Mouse (Mus musculus) lung, postnatal 0 days (tissue): ENCODE results near the gene Tnfrsf1a. TPM values are rescaled to one million over a fixed set of nuclear protein-coding genes. Genes with fewer than 3 reads are reported as not detected.

ENCODE experiments used
- ATAC-seq: fragments of 200-750 bp; cut with Nextera tagmentation; 2 replicates; pipeline ENCODE4 v1.8.0; 2017; ENCODE audit warnings: moderate library complexity
- DNase-seq: peaks from one replicate; pipeline ENCODE4 v3.0.0-alpha.2; 2016; ENCODE audit warnings: low spot score
- H3K27ac ChIP-seq: fragments of 300-500 bp; sonication (generic); 2 replicates; pipeline ENCODE4 v1.5.1; 2014; ENCODE audit warnings: antibody characterized with exemption, mild to moderate bottlenecking, low read length, mixed read lengths
- H3K27me3 ChIP-seq: fragments of 300-500 bp; sonication (generic); replicated peaks from 2 replicates; pipeline ENCODE4 v1.6.1; 2014; ENCODE audit warnings: low read length, mixed read lengths; ENCODE audit not compliant: insufficient read depth
- H3K36me3 ChIP-seq: fragments of 300-500 bp; sonication (generic); 2 replicates; pipeline ENCODE4 v1.6.1; 2014; ENCODE audit warnings: low read length, mixed read lengths; ENCODE audit not compliant: insufficient read depth
- H3K4me1 ChIP-seq: fragments of 300-500 bp; sonication (generic); 2 replicates; pipeline ENCODE4 v1.6.1; 2014; ENCODE audit warnings: antibody characterized with exemption, low read depth, low read length, mixed read lengths; ENCODE audit not compliant: insufficient read depth
- H3K4me2 ChIP-seq: fragments of 300-500 bp; sonication (generic); replicated peaks from 2 replicates; pipeline ENCODE4 v1.6.1; 2014; ENCODE audit warnings: low read depth, mild to moderate bottlenecking, low read length, moderate library complexity, mixed read lengths
- H3K4me3 ChIP-seq: fragments of 300-500 bp; sonication (generic); 2 replicates; pipeline ENCODE4 v1.5.1; 2014; ENCODE audit warnings: low read depth, low read length
- H3K9ac ChIP-seq: fragments of 300-500 bp; sonication (generic); replicated peaks from 2 replicates; pipeline ENCODE4 v1.6.1; 2014; ENCODE audit warnings: low read depth, mild to moderate bottlenecking
- H3K9me3 ChIP-seq: fragments of 300-500 bp; sonication (generic); 2 replicates; pipeline ENCODE4 v1.6.1; 2016; ENCODE audit warnings: low read length, mixed read lengths
- CTCF ChIP-seq: IDR thresholded peaks from 2 replicates; pipeline ENCODE4 v1.5.1; 2016; ENCODE audit warnings: antibody characterized with exemption, mild to moderate bottlenecking
- EP300 ChIP-seq: IDR thresholded peaks from 2 replicates; pipeline ENCODE4 v1.6.1; 2016; ENCODE audit warnings: antibody characterized with exemption, mild to moderate bottlenecking, control low read depth
- WGBS: fragments of 180-500 bp; shearing (Covaris S2); extraction: QIAGEN DNeasy Blood & Tissue Kit; methylation state at CpG from one replicate; pipeline ENCODE4 v1.1.7; 2014; 5-methylcytosine and 5-hydroxymethylcytosine counted together
- polyA plus RNA-seq: library from polyadenylated mRNA; unstranded; fragments of >200 nt; fragmentation: Nextera tagmentation; extraction: Ambion mirVana; gene quantifications from 2 replicates; pipeline ENCODE4 v1.2.1, GENCODE M21; 2015

Tnfrsf1a gene
- polyA plus RNA-seq, 1 experiment from 2014 or later = 108 TPM

GRCm38 (mm10) chr6:125350995-125351324, 1.8 kb downstream of the Tnfrsf1a start:
- Histone ChIP-seq H3K27me3 (no peaks in the 10 kb centered on the region), H3K36me3 (no peaks in the 10 kb centered on the region), H3K9me3 (no peaks in the 10 kb centered on the region), H3K4me3 (peak overlapping the region; percentile 73), H3K9ac (peak overlapping the region; percentile 91), H3K27ac (peak overlapping the region; percentile 95), H3K4me2 (peak overlapping the region; percentile 79), H3K4me1 (peaks cover 47% of the 10 kb centered on the region)
- 66% methylated on average over 2 of the region's 2 CpGs for WGBS
- no peak for TF ChIP-seq EP300
- no peak for TF ChIP-seq CTCF
- ATAC-seq = no peak
- no peak for DNase-seq

DNA sequence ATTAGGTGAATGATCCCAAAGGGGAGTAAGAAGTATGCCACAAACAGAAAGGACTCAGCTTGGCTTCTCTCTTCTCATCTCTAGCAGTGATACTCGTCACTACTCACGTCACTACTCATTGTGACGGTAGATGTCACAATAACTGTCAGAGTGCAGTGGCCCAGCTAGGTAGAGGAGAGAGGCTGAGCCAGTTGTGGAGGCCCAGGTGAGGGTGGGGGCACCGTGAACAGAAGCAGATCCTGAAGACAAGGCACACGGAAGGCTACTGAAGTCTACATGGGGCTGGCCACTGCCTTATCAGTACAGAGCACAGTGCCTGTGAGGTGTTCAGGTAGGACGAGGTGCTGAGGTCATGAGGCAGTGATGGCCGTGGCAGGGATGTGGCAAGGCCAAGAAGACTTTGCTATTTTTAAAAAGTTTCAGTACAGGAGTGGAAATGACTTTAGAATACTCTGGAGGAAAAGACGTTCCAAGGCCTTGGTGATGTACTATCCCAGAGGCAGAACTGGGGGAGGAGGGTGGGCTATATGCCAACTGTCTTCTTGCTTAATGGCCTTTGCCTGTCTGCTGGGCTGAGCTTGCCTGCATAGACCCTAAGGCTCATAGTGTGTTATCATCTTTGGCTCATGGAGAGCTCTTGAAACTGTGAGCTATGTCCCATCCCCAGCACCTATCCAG, 2.3 kb downstream of the Tnfrsf1a start:
- TF ChIP-seq EP300 (no peak), CTCF (no peak)
- Histone ChIP-seq H3K4me2 (peak overlapping the region; percentile 79), H3K4me3 (peak overlapping the region; percentile 73), H3K36me3 (no peaks in the 10 kb centered on the region), H3K9me3 (no peaks in the 10 kb centered on the region), H3K27ac (peak overlapping the region; percentile 95), H3K9ac (no peak overlapping the region), H3K4me1 (peaks cover 53% of the 10 kb centered on the region), H3K27me3 (no peaks in the 10 kb centered on the region)
- DNase-seq (peak; percentile 68), ATAC-seq (no peak)
- WGBS = 28% methylated on average over 8 of the region's 8 CpGs

- Histone ChIP-seq H3K9ac (no peak overlapping the region), H3K4me3 (no peak overlapping the region), H3K4me1 (peaks cover 53% of the 10 kb centered on the region), H3K9me3 (no peaks in the 10 kb centered on the region), H3K27me3 (no peaks in the 10 kb centered on the region), H3K4me2 (peak overlapping the region; percentile 79), H3K36me3 (0 out of 2 replicates have a peak, but pooled peaks cover 1% of the 10 kb centered on the region), H3K27ac (0 out of 2 replicates have a peak overlapping the region, but pooled peaks have one; percentile 28)
- ATAC-seq = no peak
- 40% methylated on average over 5 of the region's 5 CpGs for whole genome bisulfite sequencing
- TF ChIP-seq EP300 = no peak
- TF ChIP-seq CTCF = no peak
- peak; percentile 75 for DNase-seq
Observed at GRCm38 (mm10) chr6:125352046-125352384, 2.9 kb downstream of the Tnfrsf1a start.

GRCm38 (mm10) chr6:125352811-125353210, 3.6 kb downstream of the Tnfrsf1a start:
- no peak overlapping the region for H3K4me3 ChIP-seq
- H3K27ac ChIP-seq = no peak overlapping the region
- no peak for TF ChIP-seq EP300
- TF ChIP-seq CTCF = no peak
- no peaks in the 10 kb centered on the region for H3K27me3 ChIP-seq
- ATAC-seq (no peak), DNase-seq (no peak)
- H3K4me1 ChIP-seq = peaks cover 53% of the 10 kb centered on the region
- 51% methylated on average over 4 of the region's 4 CpGs for WGBS
- H3K9ac ChIP-seq = no peak overlapping the region
- H3K9me3 ChIP-seq = no peaks in the 10 kb centered on the region
- H3K36me3 ChIP-seq = peaks cover 9% of the 10 kb centered on the region; the same call in 1 of the 2 replicates
- H3K4me2 ChIP-seq = peak overlapping the region; percentile 79

GRCm38 (mm10) chr6:125353221-125353620, 4.1 kb downstream of the Tnfrsf1a start:
- H3K9me3 ChIP-seq = no peaks in the 10 kb centered on the region
- no peaks in the 10 kb centered on the region for H3K27me3 ChIP-seq
- no peak for ATAC-seq
- DNase-seq = no peak
- H3K36me3 ChIP-seq = peaks cover 13% of the 10 kb centered on the region; the same call in 1 of the 2 replicates
- H3K4me2 ChIP-seq = 0 out of 2 replicates have a peak overlapping the region, but pooled peaks have one; percentile 46
- H3K4me1 ChIP-seq = peaks cover 53% of the 10 kb centered on the region
- H3K4me3 ChIP-seq = no peak overlapping the region
- H3K27ac ChIP-seq = no peak overlapping the region
- WGBS = 68% methylated on average over 11 of the region's 11 CpGs
- H3K9ac ChIP-seq = no peak overlapping the region
- TF ChIP-seq CTCF = no peak
- TF ChIP-seq EP300 = no peak

GRCm38 (mm10) chr6:125353655-125354054, 4.5 kb downstream of the Tnfrsf1a start:
- Histone ChIP-seq H3K4me2 (peak overlapping the region; percentile 46; the same call in 1 of the 2 replicates), H3K9ac (no peak overlapping the region), H3K36me3 (peaks cover 17% of the 10 kb centered on the region; the same call in 1 of the 2 replicates), H3K4me1 (peaks cover 49% of the 10 kb centered on the region), H3K9me3 (no peaks in the 10 kb centered on the region), H3K27ac (peak overlapping the region; percentile 69), H3K4me3 (no peak overlapping the region), H3K27me3 (no peaks in the 10 kb centered on the region)
- ATAC-seq (no peak), DNase-seq (no peak)
- WGBS = 41% methylated on average over 4 of the region's 4 CpGs
- TF ChIP-seq EP300 (no peak), CTCF (no peak)
